Mouse (Mus musculus) layer of hippocampus, postnatal 25 days (tissue): Measurements from ENCODE around the gene En1. TPM values are rescaled to one million over a fixed set of nuclear protein-coding genes. Genes with fewer than 3 reads are reported as not detected.
A peak's percentile ranks its signal among the peaks of the same experiment; 100 is the strongest.

Experiments
- DNase-seq, 2 experiments: peaks; one replicate each; pipeline ENCODE4 v3.0.0; 2022; ENCODE audit warnings: mixed read lengths in 2 of 2, low spot score in 1 of 2; ENCODE audit errors: extremely low spot score in 1 of 2
- total RNA-seq, 2 experiments: library from RNA; stranded (reverse); gene quantifications; 2 replicates each; pipeline ENCODE4 v1.2.3; 2021

Gene En1
- total RNA-seq, 2 experiments from 2014 or later, result 0.14 TPM; not detected in 1

DNA sequence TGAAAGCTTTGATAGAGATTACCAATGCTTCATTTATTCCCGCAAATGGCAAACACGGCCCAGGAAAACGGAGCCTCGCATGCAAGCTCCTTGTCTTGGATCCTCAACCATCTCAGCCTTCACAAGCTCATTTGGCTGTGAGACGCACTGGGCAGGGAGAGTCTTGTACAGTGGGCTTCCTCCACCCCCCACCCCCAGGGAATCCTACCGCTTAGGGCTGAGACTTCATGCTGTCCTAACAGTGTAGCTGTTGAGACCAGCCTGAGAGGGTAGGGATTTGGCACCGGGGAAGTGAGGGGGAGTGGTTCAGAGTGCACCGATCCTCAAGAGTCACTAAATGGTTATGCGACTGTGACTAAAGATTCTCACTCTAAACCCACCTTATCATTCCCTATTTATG is 13.7 kb downstream of the En1 start:
- DNase-seq, result no peak

DNA sequence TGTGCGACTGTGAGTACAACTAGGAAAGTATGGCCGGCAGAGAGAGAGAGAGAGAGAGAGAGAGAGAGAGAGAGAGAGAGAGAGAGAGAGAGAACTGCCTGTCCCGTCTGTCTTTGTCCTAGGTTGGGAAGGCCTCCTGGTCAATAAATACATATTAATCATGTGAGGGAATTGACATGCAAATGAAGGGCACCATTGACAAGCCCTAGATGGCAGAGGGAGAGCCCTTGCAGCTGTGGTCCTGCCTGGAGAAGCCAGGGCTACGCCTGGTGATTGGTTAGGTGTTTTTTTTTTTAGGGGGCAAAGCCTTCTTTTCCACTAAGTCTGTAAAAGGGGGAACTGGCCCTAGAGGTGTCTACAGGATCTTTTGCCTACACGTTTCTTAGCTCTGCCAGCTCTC is 19.2 kb downstream of the En1 start:
- no peak for DNase-seq

DNA sequence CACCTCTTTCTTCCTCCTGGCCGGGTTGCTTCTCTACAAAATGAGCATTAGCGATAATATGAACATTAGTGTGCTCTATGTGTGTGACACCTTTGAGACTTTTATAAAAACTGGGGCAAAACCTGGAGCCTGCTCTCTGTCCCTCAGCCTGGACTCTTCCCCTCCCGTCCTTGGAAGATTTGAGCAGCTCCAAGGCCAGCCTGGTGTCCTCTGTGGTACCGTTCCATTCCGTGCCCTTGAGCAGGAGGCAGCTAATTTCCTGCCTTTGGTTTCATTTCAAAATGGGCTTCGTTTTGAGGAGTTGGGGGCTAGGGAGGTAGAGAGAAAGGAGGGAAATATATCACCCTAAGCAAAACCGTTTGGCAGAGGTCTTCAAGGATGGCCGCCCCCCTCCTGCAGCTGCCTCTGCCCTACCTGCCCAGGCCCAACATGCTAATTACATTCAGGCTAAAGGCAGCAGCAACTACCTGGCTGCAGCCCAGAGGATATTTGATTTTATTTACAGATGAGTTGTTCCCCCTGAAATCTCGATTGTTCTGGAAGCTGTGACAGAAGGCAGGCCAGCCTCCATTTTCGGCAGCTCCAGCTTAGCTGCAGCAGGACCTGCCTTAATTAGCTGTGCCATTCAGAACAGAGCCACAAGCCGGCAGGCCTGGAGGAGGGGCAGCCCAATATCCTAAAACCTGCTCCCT is 24.9 kb downstream of the En1 start:
- DNase-seq, result no peak

DNA sequence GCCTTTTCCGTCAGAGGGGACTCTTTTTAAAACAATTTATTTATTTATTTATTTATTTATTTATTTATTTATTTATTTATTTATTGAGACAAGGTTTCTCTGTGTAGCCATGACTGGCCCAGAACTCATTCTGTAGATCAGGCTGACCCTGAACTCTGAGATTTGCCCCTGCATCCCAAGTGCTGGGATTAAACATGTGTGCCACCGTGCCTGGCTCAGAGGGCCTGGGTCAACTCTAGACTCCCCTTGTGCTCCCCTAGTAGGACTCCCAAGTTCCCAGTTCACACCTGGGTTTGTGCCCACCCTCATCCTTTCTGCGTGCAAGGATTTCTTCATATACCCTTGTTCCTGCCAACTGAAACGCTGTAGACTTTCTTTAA is 25.4 kb downstream of the En1 start:
- no peak for DNase-seq

DNA sequence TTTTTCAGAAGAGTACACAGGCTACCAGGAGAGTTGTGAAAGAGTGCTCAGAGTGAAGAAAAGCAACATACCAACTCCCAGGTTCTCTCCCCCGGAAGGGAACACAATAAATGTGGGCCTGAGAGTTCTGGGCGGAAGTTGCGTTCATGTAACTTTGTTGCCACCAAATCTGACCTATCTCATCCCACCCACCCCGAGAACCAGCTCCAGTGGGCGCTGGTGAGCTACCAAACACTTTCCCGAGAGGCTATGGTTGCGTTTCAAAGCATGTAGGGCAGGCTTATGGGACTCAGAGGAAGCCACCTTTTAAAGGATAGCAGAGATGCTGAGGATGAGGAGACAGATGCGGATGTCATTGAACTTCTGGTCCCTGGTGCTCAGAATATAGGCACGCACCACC is 26.6 kb downstream of the En1 start:
- no peak for DNase-seq

DNA sequence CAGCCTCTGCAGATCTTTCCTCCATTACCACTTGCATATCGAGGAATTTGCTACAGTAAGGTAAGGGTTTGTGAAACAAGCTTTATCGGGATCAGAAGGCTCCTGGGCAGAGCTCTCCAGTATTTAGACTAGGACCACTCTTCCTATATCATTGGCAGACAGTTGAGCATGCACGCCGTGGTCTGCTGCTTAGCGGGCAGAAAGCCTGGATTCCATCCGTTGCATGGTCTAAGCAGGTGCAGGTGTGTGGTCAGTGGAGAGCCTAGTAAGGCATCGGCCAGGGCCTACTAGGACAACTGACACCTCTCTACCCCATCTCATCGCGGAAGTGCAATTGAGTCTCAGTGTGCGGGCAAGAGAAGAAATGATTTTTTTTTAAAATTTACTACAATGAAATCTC is 41.2 kb downstream of the En1 start:
- no peak for DNase-seq

DNA sequence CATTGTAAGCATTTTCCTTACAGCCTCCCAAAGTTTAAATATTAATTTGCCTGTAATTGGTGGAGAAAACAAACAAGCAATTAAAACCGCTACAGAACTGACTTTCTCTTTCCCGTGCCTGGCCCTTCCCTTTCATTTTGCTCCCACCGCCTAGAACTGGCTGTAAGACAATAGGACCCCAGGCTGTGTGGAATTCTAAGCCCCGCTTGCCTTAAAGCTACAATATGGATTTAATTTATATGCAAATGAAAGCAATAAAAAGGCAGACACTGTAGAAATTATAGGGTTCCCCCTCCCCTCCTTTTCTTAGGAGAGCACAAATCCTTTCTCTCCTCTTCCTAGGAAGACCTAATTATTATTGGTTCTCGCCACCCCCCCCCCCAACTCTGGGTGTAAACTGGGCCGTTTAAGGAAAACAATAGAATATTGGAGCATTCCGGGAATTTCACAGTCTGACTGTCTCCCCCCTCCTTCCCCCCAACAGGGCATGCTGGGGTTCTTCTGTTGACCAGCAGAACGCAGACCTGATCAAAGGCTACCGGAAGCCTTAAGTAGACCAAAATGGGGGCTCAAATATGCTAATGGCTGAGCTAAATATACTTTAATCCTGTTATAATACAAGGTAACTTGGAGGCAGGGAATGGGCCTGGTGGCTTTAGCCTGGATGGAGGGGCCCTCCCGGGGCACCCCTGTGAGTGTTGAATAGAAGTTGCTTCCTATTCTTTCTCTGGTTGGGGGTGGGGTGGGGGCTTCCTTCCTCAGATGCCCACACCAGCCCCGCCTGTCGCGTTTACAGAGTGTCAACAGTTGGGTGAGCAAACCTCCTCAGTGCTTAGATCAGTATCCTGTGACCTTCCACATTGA is 41.9 kb downstream of the En1 start:
- DNase-seq, result no peak

DNA sequence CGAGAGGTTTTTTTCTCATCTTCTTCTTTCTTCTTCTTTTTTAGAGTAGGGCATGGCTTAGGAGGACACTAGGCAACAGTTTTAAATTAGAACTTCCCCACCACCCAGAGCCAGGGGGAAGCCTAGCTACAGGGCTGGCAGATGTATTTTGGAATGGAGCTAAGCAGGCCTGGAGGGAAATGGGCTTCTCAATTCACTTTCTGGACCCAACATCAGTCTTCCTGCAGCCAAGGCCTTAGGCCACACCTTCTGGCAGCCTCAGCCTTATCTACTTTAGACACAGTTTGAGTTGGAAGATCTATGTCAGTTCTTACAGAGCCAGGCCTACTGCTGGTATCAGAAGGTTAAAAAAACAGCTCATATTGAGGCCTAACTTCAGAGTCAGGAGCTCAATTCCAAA is 42.5 kb downstream of the En1 start:
- DNase-seq, result no peak

DNA sequence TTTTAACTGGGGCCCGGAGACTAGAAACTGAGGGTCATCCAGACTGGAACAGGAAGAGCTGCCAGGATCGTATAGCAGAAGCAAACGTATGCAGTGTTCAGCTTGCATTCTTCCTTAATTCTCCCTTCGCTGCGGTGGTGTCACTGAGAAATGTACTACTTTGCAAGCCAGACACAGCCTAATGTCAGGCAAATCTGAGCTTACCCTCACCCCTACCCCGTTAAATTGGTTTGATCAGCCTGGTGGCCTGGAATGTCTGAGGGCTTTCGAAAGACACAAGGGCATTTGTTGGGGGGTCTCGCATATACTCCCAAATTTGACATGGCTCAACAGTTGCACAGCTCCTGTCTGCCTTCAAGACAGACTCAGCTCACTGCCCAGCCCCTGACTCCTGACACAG is 47.9 kb downstream of the En1 start:
- no peak for DNase-seq

DNA sequence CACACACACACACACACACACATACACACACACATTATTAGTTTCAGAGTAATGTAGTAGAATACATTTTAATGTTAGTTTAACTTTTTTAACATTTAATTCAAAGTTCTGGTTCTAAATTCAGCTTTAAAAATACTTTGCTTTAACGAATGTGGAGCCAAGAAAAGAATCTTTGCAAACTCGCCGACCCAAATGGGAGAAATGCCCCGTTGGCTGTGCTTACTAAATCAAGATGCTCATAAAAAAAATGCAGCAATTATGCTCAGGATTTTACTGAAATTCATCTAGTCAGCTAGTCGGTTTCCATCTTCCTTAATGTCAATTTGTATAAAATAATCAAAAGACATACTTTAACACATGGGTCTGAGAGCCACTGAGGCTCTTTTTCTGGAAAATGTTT is 49.8 kb downstream of the En1 start:
- DNase-seq, result no peak

DNA sequence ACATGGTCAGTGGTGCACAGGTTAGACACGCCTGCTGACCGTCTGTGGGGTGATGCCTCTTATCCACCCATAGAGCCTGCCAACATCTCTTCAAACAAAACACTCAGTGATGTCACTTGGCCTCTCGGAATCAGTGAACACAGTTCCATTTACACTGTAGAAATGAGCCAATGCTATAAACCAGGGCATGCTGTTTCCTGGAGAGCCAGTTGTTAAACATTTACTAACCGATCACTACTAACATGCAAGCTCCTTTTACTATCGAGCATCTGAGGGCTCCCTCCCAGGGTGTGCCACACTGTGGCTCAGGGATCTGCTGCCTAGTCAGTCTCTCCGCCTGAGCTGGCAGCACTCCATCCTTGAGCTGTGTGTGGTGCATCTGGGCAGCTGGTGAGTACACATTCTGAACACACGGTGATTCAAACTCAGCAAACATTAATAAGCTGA is 52.8 kb downstream of the En1 start:
- DNase-seq, result peak; percentile 8 to 41

Other genes with a start within 250 kb of the En1 start
- gene Marco, start 97.4 kb upstream of the En1 start, total RNA-seq, result not detected